16 mouse cellular contexts compared by ENCODE assay signal in the genomic region with DNA sequence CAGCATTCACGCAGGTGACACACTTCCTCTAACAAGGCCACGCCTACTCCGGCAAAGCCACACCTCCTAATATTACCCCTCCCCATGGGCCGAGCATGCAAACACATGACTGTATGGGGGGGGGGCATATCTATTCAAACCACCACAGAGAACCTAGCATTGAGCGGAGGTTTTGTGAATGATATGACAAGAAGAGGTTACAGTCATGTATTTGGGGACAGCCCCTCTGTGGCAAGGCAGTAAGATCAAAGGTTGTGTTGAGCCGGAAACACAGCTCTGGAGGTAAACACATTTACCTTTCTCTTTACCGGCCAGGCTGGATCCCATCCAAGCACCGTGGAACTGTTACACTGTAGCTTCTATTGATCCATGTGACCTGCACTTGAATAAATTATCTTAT. TPM values are rescaled to one million over a fixed set of nuclear protein-coding genes. Genes with fewer than 3 reads are reported as not detected.
A peak's percentile ranks its signal among the peaks of the same experiment; 100 is the strongest.
DNase-seq lines count a peak whose midpoint lies in the region; TF ChIP-seq lines count a peak whose summit lies in the region.
"Had no signal": no experiment of that assay in that cellular context is flagged by ENCODE, and none has a peak within 500 bp of the region (broad histone marks: within the 10 kb centered on the region; RNA-seq: fewer than 3 reads in every experiment).

No protein-coding gene starts in this region.

- WGBS in liver, adult 2 months: 23% methylated on average over 8 of the region's 8 CpGs

- no peaks in the 10 kb centered on the region for H3K79me2 ChIP-seq in MEL (ENCODE audit: control insufficient read depth, insufficient read depth, low read length, poor library complexity)
- peaks cover 19% of the 10 kb centered on the region for H3K79me2 ChIP-seq in liver, adult 2 months (ENCODE audit: control insufficient read depth, insufficient read depth, low read length)

- DNase-seq in A20 (ENCODE audit: low read depth, low spot score): peak; percentile 80
- DNase-seq in MEL (ENCODE audit: low read depth, low spot score): peak; percentile 15
- DNase-seq in liver, adult 2 months (ENCODE audit: extremely low read depth, low read depth, low spot score): peak; percentile 90
- peak; percentile 9 to 22 for DNase-seq in natural killer cell, adult 2 months (ENCODE audit: low spot score in 2 of 2)
- no peak for DNase-seq in urinary bladder, postnatal 25 days (ENCODE audit: low spot score)
- DNase-seq in kidney, postnatal 10 days: no peak
- no peak for DNase-seq in lung, postnatal 36 days
- DNase-seq: adrenal gland, postnatal 36 days; cerebellum, adult 9-10 months; gastrocnemius, postnatal 10 days; heart, adult 18-20 months; kidney, postnatal 14 days; thymus, postnatal 36 days had no signal

- H3K27me3 ChIP-seq in MEL (ENCODE audit: control insufficient read depth in 1 of 2, insufficient read depth in 2 of 2, low read length in 2 of 2): no peaks in the 10 kb centered on the region
- H3K27me3 ChIP-seq in liver, adult 2 months (ENCODE audit: control insufficient read depth, insufficient read depth, low read length): no peaks in the 10 kb centered on the region

- no peaks in the 10 kb centered on the region; a peak in 1 of 4 replicates for H3K4me1 ChIP-seq in MEL (ENCODE audit: control insufficient read depth in 1 of 2, insufficient read depth in 2 of 2, low read length in 2 of 2)
- H3K4me1 ChIP-seq in liver, adult 2 months (ENCODE audit: control insufficient read depth, insufficient read depth, low read length): peaks cover 46% of the 10 kb centered on the region
- H3K4me1 ChIP-seq: neural tube, embryonic 12.5 days had no signal

- H3K36me3 ChIP-seq in MEL (ENCODE audit: control insufficient read depth in 1 of 2, insufficient read depth in 2 of 2, low read length in 2 of 2): no peaks in the 10 kb centered on the region
- peaks cover 28% of the 10 kb centered on the region for H3K36me3 ChIP-seq in liver, adult 2 months (ENCODE audit: control insufficient read depth, insufficient read depth, low read length)
- H3K36me3 ChIP-seq: heart, embryonic 15.5 days; hindbrain, embryonic 10.5 days; neural tube, embryonic 12.5 days had no signal

- TF ChIP-seq RAD21 in MEL (IDR thresholded peaks at IDR 0.05; ENCODE audit: low read depth, low read length): no peak

- TF ChIP-seq EP300 in MEL (IDR thresholded peaks at IDR 0.05; ENCODE audit: low read depth in 1 of 2, low read length in 2 of 2): no peak

- no peaks in the 10 kb centered on the region for H3K9me3 ChIP-seq in MEL (replicated peaks; ENCODE audit: insufficient read depth, low read length)
- H3K9me3 ChIP-seq: heart, embryonic 15.5 days; hindbrain, embryonic 10.5 days; neural tube, embryonic 12.5 days had no signal

- TF ChIP-seq CTCF in MEL (IDR thresholded peaks at IDR 0.05 in 2 of 3, conservative IDR thresholded peaks at IDR 0.05 in 1 of 3; ENCODE audit: control insufficient read depth in 1 of 3, insufficient read depth in 1 of 3, low read depth in 2 of 3, low read length in 3 of 3, poor library complexity in 1 of 3, severe bottlenecking in 1 of 3): no peak
- no peak for TF ChIP-seq CTCF in liver, adult 2 months (IDR thresholded peaks at IDR 0.05; ENCODE audit: low read depth, low read length)

- H3K27ac ChIP-seq in MEL (ENCODE audit: control insufficient read depth, low read depth, low read length): no peak overlapping the region
- peak overlapping the region; percentile 75 for H3K27ac ChIP-seq in liver, adult 2 months (replicated peaks; ENCODE audit: insufficient read depth, low read depth, low read length)
- H3K27ac ChIP-seq: heart, embryonic 15.5 days; hindbrain, embryonic 10.5 days; neural tube, embryonic 12.5 days had no signal

- no peak overlapping the region for H3K4me3 ChIP-seq in MEL (ENCODE audit: control insufficient read depth in 1 of 2, insufficient read depth in 1 of 2, low read depth in 2 of 2, low read length in 2 of 2)
- no peak overlapping the region for H3K4me3 ChIP-seq in liver, adult 2 months (ENCODE audit: insufficient read depth, low read depth, low read length)
- H3K4me3 ChIP-seq: heart, embryonic 15.5 days; hindbrain, embryonic 10.5 days; neural tube, embryonic 12.5 days had no signal

- no peak overlapping the region for H3K9ac ChIP-seq in MEL (ENCODE audit: control insufficient read depth, low read depth, low read length, poor library complexity, severe bottlenecking)
- H3K9ac ChIP-seq in liver, adult 2 months (ENCODE audit: low read depth, low read length): no peak overlapping the region
- H3K9ac ChIP-seq: heart, embryonic 15.5 days; neural tube, embryonic 12.5 days had no signal

- TF ChIP-seq POLR2A in MEL (IDR thresholded peaks at IDR 0.05; ENCODE audit: control insufficient read depth in 1 of 2, insufficient read depth in 1 of 2, low read depth in 1 of 2, low read length in 2 of 2, poor library complexity in 1 of 2): no peak
- TF ChIP-seq POLR2A in liver, adult 2 months (IDR thresholded peaks at IDR 0.05; ENCODE audit: extremely low read depth, insufficient read depth, low read length): no peak

TF ChIP-seq in MEL, 35 proteins besides CTCF, POLR2A, EP300 and RAD21:
- TF ChIP-seq SIN3A (IDR thresholded peaks at IDR 0.05; ENCODE audit: low read length) (no peak), TCF12 (IDR thresholded peaks at IDR 0.05; ENCODE audit: low read depth, low read length) (no peak), SMC3 (IDR thresholded peaks at IDR 0.05; ENCODE audit: low read depth, low read length) (no peak), UBTF (IDR thresholded peaks at IDR 0.05; ENCODE audit: borderline replicate concordance, insufficient read depth, low read depth, low read length) (no peak), GATA1 (IDR thresholded peaks at IDR 0.05; ENCODE audit: low read depth, low read length) (no peak), ETS1 (IDR thresholded peaks at IDR 0.05; ENCODE audit: low read depth, low read length) (no peak), ZMIZ1 (IDR thresholded peaks at IDR 0.05; ENCODE audit: low read depth, low read length) (no peak), RCOR1 (IDR thresholded peaks at IDR 0.05; ENCODE audit: low read depth, low read length) (no peak), KAT2A (conservative IDR thresholded peaks at IDR 0.05; ENCODE audit: low read depth, low read length) (no peak), ZC3H11A (IDR thresholded peaks at IDR 0.05; ENCODE audit: low read depth, low read length) (no peak), MAX (IDR thresholded peaks at IDR 0.05; ENCODE audit: low read length) (no peak), CHD1 (IDR thresholded peaks at IDR 0.05; ENCODE audit: low read depth, low read length) (no peak), MYC (IDR thresholded peaks at IDR 0.05; ENCODE audit: low read depth, low read length) (no peak), BHLHE40 (IDR thresholded peaks at IDR 0.05; ENCODE audit: borderline replicate concordance, low read depth, low read length) (no peak)
TF ChIP-seq in MEL: peak in this region for 0.

RNA-seq across cellular contexts. Expression of gene Mlxipl, which starts 25.6 kb away (rescaled TPM):
- total RNA-seq in MEL (2012; rRNA removed): not detected in 2 replicates
- polyA plus RNA-seq in MEL (2012; ENCODE audit: insufficient read depth in 1 of 2, insufficient read length in 2 of 2, low read depth in 1 of 2, low replicate concordance in 2 of 2, missing spikeins in 1 of 2): not detected
- 198 and 237 TPM in 2 replicates for total RNA-seq in liver, adult 2 months (2014; rRNA removed)
- polyA plus RNA-seq in liver, adult 2 months (2012; rRNA removed): 444 and 617 TPM in 2 replicates

RNA-seq across cellular contexts. Expression of gene Tbl2, which starts 34.2 kb away (rescaled TPM):
- 19.3 and 20.5 TPM in 2 replicates for total RNA-seq in MEL (2012; rRNA removed)
- polyA plus RNA-seq in MEL (2012; ENCODE audit: insufficient read depth in 1 of 2, insufficient read length in 2 of 2, low read depth in 1 of 2, low replicate concordance in 2 of 2, missing spikeins in 1 of 2): 10 to 100 TPM in 1 of 2 experiments, not detected in 1; 30.3 TPM
- 5.8 and 8.0 TPM in 2 replicates for total RNA-seq in liver, adult 2 months (2014; rRNA removed)
- 9.6 and 10.1 TPM in 2 replicates for polyA plus RNA-seq in liver, adult 2 months (2012; rRNA removed)

RNA-seq across cellular contexts. Expression of gene Vps37d, which starts 37.2 kb away (rescaled TPM):
- 0.23 and 0.31 TPM in 2 replicates for total RNA-seq in MEL (2012; rRNA removed)
- 1 to 10 TPM in 1 of 2 experiments, not detected in 1; 1.2 TPM for polyA plus RNA-seq in MEL (2012; ENCODE audit: insufficient read depth in 1 of 2, insufficient read length in 2 of 2, low read depth in 1 of 2, low replicate concordance in 2 of 2, missing spikeins in 1 of 2)
- total RNA-seq in liver, adult 2 months (2014; rRNA removed): 0.13 and 0.18 TPM in 2 replicates
- polyA plus RNA-seq in liver, adult 2 months (2012; rRNA removed): 0.60 and 0.66 TPM in 2 replicates

RNA-seq across cellular contexts. Expression of gene Bud23, which starts 50.5 kb away (rescaled TPM):
- 87.5 and 101 TPM in 2 replicates for total RNA-seq in MEL (2012; rRNA removed)
- polyA plus RNA-seq in MEL (2012; ENCODE audit: insufficient read depth in 1 of 2, insufficient read length in 2 of 2, low read depth in 1 of 2, low replicate concordance in 2 of 2, missing spikeins in 1 of 2): 100 to 1,000 TPM in 1 of 2 experiments, not detected in 1; 222 TPM
- 32.7 and 38.4 TPM in 2 replicates for total RNA-seq in liver, adult 2 months (2014; rRNA removed)
- 50.9 and 51.7 TPM in 2 replicates for polyA plus RNA-seq in liver, adult 2 months (2012; rRNA removed)

RNA-seq across cellular contexts. Expression of gene Dnajc30, which starts 51.2 kb away (rescaled TPM):
- 6.5 and 7.4 TPM in 2 replicates for total RNA-seq in MEL (2012; rRNA removed)
- polyA plus RNA-seq in MEL (2012; ENCODE audit: insufficient read depth in 1 of 2, insufficient read length in 2 of 2, low read depth in 1 of 2, low replicate concordance in 2 of 2, missing spikeins in 1 of 2): 10 to 100 TPM in 1 of 2 experiments, not detected in 1; 15.6 TPM
- 7.1 and 8.6 TPM in 2 replicates for total RNA-seq in liver, adult 2 months (2014; rRNA removed)
- 39.9 and 45.7 TPM in 2 replicates for polyA plus RNA-seq in liver, adult 2 months (2012; rRNA removed)

Comparison
In these comparisons a context has a peak if more than half of its experiments do, and no peak if none do; other contexts are left out.
1. DNase-seq: peak in A20 (single experiment), MEL (single experiment), liver, adult 2 months (single experiment) and natural killer cell, adult 2 months (2 of 2); none in urinary bladder, postnatal 25 days (single experiment), kidney, postnatal 10 days (single experiment) and lung, postnatal 36 days (single experiment).
2. RNA of gene Mlxipl, which starts 25.6 kb away (total RNA-seq): 198 to 237 TPM in liver, adult 2 months; not detected in MEL; every median in the first group is over 100 times any median in the second.